Mouse (Mus musculus) spleen, postnatal 4 days (tissue): ENCODE measurements around the gene Ptpn12.
"Not testable (repeated sequence)": the region's sequence is repeated elsewhere in the genome, so short reads cannot be mapped to it uniquely, and the experiment has no call there.

Source experiments
- DNase-seq, 2 experiments: peaks; one replicate each; pipeline ENCODE4 v3.0.0; 2022; ENCODE audit warnings: low spot score in 2 of 2

Gene Ptpn12

DNA sequence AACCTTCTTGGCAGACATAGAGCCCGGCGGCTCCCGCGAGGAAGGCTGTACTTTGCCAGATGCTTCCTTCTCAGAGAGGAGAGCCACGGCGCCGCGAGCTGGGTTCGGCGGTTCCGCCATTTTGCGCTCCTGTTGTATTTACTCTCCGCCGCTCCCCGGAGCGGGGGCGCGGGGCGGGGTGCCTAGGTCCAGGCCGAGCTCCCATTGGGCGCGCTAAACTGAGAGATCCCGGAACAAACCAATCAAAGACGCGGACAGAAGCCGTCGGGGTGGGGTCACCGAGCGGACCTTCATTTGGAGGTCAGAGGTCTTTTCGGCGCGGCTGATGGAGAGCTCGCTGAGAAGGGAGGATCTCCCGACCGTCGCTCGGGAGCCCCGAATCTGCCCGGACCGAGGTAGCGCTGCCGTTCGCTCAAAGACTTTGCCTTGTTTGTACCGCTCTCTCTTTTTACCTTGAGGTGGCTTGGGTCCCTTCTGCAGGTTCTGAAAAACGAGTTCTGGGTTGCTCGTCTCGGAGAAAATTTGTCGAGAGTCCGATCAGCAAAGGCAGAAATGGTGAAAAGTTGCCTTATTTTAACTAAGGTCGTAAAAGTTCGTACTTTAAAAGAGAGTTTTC is 103.9 kb downstream of the Ptpn12 start:
- DNase-seq, result peak; percentile 96

DNA sequence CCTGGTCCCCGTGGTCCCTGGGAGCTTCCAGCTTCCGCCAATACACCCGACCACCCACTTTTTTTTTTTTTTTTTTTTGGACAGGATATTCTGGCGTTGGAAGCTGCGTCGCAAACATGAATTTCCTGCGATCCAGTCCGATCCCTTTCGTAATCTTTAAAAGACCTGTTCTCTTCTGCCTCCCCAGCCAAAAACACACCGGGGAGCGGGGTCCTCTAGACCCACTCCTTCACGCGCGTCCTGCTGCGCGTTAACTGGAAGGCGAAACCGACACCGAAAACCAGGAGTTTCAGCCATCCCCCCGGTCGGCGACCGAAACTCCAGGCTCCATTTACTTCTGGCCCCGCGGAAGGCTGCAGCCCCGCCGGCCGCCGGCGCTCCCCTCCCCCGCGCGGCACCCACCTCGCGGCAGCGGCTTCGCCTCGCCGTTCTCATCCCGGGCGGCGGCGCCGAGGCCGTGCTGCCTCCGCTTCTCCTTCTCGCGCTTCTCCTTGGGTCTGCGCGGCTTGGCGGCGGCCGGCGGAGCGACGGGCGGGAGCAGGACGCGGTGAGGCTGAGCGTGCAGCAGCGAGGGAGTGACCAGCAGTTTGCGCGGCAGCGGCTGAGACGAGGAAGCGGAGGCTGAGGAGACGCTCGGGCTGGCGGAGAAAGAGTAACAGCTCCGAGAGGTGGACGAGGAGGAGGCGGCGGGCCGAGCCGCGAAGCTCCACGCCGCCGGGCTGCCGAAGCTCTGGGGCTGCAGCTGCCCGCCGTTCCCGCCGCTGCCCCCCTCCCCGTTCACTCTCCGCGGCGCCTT is 104.7 kb downstream of the Ptpn12 start:
- DNase-seq, result peak; percentile 68 to 88

DNA sequence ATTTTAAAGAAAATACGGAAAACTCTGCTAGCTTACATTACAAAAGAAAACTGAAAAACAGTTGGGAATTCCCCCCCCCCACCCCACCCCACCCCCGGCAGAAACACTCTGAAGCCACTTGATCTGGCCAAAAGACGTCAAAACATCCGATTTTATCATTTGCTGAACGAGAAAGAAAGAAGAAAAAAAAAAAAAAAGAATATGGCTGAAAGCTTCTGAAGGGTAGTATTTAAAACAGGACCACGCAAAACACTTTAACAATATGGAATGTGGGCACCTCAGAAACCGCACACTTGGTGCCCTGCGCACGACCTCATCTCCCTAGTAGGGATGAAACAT is 105.2 kb downstream of the Ptpn12 start:
- no peak for DNase-seq

DNA sequence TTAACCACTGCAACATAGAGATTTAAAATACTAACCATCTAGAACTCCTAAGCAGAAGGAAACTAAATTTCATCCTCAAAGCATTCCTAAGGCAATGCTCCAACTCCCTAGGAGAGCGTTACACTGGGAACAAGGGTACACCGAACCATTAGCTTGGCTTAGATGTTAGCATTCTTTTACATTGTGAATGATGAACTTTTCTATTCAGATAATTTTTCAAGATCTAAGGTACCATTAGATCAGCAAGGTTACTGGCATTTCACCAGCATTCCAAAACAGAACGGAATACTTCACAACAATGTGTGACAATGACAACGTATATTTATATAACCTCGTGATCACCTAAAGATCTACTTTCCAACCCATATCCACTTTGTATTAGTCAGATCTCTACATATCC is 105.6 kb downstream of the Ptpn12 start:
- no peak for DNase-seq

DNA sequence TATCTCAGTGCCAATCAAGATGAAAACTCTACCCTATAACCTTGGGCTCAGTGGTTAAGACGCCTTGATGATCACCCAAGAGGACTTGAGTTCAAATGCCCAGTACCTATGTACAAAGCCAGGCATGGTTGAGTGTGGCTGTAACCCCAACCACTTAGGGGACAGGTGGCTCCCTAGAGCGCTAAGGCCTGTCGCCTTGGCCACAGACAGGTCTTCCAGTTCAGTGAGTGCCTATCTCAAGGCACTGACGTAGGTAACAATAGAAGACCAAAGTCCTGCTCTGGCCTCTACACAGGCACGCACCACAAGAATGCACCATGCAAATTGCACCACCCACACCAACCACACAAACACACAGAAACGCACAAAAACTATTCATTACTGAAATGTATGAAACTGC is 108.8 kb downstream of the Ptpn12 start:
- DNase-seq, result no peak

DNA sequence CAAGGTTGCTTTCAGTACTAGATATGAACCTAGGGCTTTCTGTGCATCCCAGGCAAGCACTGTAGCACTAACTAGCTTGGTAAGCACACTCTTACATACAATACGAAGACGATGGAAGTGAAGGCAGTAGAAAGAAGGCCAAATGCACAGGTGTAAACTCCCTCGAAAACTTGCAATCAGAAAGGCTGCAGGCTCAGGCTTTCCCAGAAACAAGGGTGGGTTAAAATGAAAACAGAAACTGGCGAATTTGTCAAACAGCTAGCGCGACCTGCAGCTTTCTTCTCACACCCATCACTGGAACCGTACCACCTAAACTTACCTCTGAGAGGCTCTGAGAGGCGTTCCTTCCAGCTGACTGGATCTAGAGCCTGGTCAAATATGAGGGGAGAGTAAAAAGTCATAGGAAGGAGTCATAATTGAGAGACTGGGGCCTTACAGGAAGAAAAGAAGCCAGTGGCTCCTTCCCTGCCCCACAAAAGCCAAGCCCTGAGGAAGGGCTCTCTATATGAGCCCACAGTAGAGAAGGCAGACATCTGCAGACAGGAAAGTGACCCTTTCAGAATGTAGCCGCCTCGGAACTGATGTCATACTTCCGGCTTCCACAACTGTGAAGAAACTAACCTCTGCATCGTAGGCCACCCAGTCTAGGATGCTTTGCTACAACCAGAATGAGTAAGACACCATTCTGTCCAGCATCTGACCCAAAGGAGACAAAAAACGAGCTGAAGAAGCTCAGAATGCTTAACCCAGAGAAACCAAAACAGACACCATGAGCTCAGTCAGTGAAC is 110.6 kb downstream of the Ptpn12 start:
- DNase-seq, result peak in 1 of 2 experiments; percentile 34

DNA sequence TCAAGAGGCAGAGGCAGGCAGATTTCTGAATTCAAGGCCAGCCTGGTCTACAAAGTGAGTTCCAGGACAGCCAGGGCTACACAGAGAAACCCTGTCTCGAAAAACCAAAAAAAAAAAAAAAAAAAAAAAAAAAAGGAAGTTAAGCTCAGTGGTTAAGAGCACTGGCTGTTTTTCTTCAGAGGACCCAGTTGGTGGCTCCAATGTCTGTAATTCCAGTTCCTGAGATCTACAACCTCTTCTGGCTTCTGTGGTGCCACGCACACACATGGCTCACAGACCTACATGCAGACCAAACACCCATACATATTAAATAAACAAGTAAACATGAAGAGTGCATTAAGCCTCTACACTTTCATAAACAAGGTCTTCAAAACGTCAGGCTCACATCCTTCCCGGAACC is 111.9 kb downstream of the Ptpn12 start:
- DNase-seq, result not testable (repeated sequence)

DNA sequence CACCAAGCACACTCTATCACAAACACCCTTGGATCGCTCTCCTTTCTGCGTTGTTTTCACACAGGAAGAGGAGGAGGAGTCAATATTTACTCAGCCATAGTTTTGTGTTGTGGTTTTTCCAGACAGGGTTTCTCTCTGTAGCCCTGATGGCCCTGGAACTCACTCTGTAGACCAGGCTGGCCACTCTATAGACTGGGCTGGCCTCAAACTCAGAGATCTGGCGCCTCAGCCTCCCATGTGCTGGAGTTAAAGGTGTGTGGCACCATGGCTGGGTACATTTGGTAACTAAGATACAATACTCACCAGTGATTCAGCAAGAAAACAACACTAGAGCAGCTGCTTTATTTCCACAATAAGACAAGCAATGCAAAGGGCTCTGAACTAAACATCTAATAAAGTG is 113.2 kb downstream of the Ptpn12 start:
- DNase-seq, result no peak

DNA sequence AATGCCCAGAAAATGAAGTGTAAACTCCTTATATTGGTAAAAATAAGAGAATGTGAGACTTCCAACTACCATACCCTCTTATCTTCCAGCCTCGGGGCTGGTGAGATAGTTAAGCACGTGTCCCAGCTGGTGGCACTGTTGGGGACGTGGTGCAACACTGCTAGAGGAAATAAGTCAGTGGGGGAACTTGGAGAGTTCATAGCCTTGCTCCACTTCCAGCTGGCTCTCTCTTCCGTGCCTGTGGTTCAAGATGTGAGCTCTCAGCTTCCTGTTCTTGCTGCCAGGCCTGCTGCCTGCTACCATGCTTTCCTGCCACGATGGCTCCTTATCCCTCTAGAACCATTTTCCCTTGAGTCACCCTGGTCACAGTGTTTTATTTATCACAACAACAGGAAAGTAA is 114.5 kb downstream of the Ptpn12 start:
- peak in 1 of 2 experiments; percentile 54 for DNase-seq

DNA sequence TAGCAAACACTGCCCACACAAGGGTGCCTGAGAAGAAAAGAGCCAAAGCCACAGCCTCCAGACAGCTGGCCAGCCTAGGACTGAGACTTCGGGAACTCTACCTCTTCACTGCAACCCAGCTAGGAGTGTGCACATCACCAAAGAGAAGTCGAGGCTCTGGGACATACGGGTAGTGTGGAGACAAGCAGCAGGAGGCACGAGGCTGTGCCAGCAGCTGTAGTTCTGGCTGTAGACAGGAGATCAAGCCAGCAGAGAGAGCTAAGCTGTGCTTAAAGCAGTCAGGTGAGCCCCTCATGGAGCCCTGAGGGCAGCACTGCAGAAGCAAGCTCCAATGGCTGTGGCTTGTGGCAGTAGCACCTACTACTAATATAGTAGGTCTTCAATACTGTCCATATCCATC is 115.0 kb downstream of the Ptpn12 start:
- DNase-seq, result no peak

DNA sequence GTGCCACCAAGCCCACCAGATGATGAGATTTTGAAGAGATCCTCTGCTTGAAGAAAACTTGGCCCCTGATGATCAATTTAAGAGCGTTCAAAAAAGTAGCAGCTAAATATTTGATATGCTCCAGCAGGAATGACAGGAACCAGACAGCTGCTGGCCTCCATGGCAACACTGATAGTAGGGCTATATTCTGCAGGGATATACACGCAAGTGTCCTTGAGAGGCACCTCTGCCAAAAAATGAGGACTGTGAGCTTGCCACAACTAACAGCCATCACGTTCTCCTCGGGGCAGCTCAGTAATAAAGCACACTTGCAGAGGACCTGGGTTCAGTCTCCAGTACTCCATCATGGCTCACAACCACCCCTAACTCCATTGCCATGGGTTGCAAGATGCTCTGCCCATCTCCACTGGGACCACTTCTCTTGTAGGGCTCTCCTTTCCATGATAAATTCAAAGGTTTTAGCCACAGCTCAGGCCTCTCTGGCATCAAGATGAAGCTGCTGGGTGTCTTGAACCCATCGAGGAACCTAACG is 115.6 kb downstream of the Ptpn12 start:
- no peak for DNase-seq

DNA sequence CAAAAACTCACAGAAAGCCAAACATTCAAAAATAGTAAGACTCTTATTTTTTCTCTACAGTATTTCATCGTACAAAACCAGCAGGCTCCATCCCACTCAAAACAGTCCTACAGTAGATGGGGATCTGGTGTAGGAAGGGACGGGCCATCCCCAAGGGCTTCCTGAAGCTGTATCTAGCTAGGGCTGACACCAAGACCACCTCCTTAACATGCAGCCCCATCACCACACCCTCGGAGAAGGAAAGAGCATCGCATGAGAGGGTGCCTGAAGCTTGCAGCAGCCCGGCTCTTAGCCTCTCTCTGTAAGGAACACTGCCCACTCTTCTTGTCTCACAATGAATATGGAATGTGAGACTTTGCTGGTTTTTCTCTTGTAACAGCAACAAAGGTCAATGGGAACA is 117.2 kb downstream of the Ptpn12 start:
- no peak for DNase-seq
